Mouse (Mus musculus) testis, adult 2 months (tissue): ENCODE data around the gene Ralgapa2.

Experiments used
- CTCF ChIP-seq: fragments of 200-500 bp; IDR thresholded peaks from 2 replicates; pipeline ENCODE4 v1.5.1; 2012; ENCODE audit warnings: low read depth, mild to moderate bottlenecking, inconsistent platforms, low read length, moderate library complexity; ENCODE audit not compliant: control insufficient read depth, insufficient read depth, insufficient replicate concordance
- POLR2A ChIP-seq: fragments of 200-500 bp; IDR thresholded peaks from 2 replicates; pipeline ENCODE4 v1.6.1; 2012; ENCODE audit warnings: low read depth, mild to moderate bottlenecking, inconsistent platforms, low read length, moderate library complexity; ENCODE audit not compliant: control insufficient read depth

DNA sequence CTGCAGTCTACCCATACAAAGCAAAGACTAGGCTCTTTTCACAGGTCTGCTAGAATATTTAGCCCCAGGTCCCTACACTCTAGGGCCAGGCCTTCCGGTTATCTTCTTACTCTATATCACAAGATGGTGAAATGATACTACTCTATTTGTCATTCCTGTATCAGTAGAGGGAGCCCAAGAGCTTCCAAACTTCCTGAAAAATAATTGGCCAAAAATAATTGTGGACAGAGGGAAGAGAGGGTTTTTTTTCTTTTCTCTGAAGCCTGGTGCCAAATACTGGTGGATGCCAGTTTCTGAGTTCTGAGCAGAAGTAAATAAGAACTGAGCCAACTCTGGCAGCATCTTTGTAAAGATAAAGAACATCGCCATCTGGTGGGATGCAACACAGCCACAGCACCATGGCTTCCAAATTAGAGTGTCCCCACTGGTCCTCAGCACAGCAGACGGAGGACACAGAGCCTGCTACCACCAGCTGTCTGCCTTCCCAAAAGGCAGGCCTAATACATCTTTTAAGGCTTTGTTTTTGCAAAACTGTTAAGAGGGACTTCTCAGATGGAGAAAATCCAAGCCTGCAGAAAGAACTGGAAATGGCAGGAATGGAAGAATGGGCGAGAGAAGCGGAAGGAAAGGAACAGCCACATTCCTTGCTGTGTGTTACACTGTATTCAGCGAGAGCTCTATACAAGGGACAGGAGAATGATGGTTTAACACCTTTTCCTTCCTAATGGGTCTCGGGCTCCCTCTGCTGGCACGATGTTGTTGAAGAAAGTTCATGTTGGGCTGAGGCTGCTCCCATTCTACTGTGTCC lies 97.5 kb downstream of the Ralgapa2 start:
- peak; percentile 21; the same call in 1 of the 2 replicates for TF ChIP-seq CTCF
- no peak for TF ChIP-seq POLR2A
